Mouse (Mus musculus): ENCODE measurements around the gene Tex264. TPM values are rescaled to one million over a fixed set of nuclear protein-coding genes. Genes with fewer than 3 reads are reported as not detected.

Tex264 gene
- polyA plus RNA-seq (2012; fragmentation: generic; extraction: Trizol), result 79.0 TPM
- long read RNA-seq, experiment 1, transcript Tex264-202 (6 exons, 1,896 nt), result minor isoform, 17 of 117 reads
- long read RNA-seq, experiment 1, transcript Tex264-203 (6 exons, 1,364 nt), result minor isoform, 27 of 117 reads
- long read RNA-seq, experiment 1, transcript Tex264-201 (6 exons, 1,391 nt), result major isoform, 41 of 117 reads
- long read RNA-seq, experiment 1, partial matches to known transcripts, result 20 of 117 reads
- long read RNA-seq, experiment 1, other reads (novel, unspliced or antisense), result 12 of 117 reads
- long read RNA-seq, experiment 2, transcript Tex264-201 (6 exons, 1,391 nt), result minor isoform, 42 of 217 reads
- long read RNA-seq, experiment 2, transcript Tex264-203 (6 exons, 1,364 nt), result minor isoform, 71 of 217 reads
- long read RNA-seq, experiment 2, transcript Tex264-202 (6 exons, 1,896 nt), result major isoform, 72 of 217 reads
- long read RNA-seq, experiment 2, transcript Tex264-207 (5 exons, 822 nt), result minor isoform, 5 of 217 reads
- long read RNA-seq, experiment 2, partial matches to known transcripts, result 5 of 217 reads
- long read RNA-seq, experiment 2, other reads (novel, unspliced or antisense), result 22 of 217 reads

DNA sequence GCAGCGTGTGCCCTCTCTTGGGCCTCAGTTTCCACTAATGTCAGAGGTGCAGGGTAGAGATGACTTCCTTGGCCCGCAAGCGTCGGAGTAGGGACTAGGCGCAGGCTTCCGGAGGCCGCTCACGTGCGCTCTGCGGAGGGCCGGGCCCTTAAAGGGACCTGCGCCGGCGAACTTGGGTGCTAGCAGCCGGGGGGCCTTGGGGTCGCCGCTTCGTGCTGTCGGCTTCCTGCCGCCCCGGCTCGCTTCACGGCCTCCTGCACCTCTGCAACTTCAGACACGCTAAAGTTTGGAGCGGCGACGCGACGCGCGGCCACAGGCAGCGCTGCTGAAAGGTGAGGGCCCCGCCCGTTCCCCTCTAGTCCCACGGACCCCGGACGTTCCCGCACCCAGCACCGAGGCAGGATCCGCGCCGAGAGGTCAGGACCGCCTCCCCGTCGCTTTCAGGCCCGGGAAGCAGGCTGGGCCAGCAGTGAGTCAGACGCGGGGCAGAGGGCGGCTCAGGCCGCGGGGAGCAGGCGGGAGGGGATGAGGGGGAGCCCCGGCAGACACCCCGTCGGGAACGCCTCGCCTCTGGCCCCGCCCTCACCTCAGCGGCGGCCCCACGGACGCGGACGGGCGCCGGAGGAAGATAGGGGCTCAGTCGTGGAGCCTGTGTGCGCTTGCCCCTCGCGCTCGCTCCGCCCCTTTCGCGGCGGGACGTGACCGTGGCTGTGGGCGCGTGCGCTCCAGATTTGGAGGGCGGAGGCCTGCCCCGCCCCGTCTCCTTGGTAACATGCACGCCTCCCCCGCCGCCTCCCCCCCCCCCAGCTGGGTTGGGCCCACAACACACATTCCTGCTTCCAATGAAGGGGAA is at the start of gene Tex264:
Tex264 (minus strand) TSS at position 679 of the 853 bp plus-strand sequence.
- H3K36me3 ChIP-seq (ENCODE audit: control insufficient read depth, insufficient read depth), result peaks cover 9% of the 10 kb centered on the region
- peak within 1 kb of the TSS; percentile 51 for H3K4me3 ChIP-seq (ENCODE audit: insufficient read depth, poor library complexity, severe bottlenecking)
- no peaks in the 10 kb centered on the region for H3K27me3 ChIP-seq (ENCODE audit: control insufficient read depth, insufficient read depth, insufficient read length)
- no peak for TF ChIP-seq CTCF (IDR thresholded peaks at IDR 0.05; ENCODE audit: control insufficient read depth, insufficient read depth, insufficient read length)
- no peak for TF ChIP-seq MYOG (IDR thresholded peaks at IDR 0.05; ENCODE audit: control insufficient read depth, extremely low read depth, insufficient read length)
- no peak for TF ChIP-seq MYOD1 (IDR thresholded peaks at IDR 0.05; ENCODE audit: control insufficient read depth, insufficient read length, low read depth)
- no peak for TF ChIP-seq FOSL1 (IDR thresholded peaks at IDR 0.05; ENCODE audit: insufficient read depth, low read length, poor library complexity, severe bottlenecking)
- no peak for TF ChIP-seq MAX (IDR thresholded peaks at IDR 0.05)
- no peak for TF ChIP-seq CEBPB (IDR thresholded peaks at IDR 0.05; ENCODE audit: low read depth)
- TF ChIP-seq USF1 (IDR thresholded peaks at IDR 0.05; ENCODE audit: low read depth), result peak; percentile 17
- H3K79me3 ChIP-seq (ENCODE audit: low read depth), result peaks cover 4% of the 10 kb centered on the region
- peak within 1 kb of the TSS; percentile 86 for H3ac ChIP-seq (ENCODE audit: control insufficient read depth, insufficient read length, low read depth)
- H3K79me2 ChIP-seq (ENCODE audit: control insufficient read depth, insufficient read depth), result peaks cover 9% of the 10 kb centered on the region

GRCm38 (mm10) chr9:106733690-106734089 is 48.0 kb upstream of the Tex264 start:
- TF ChIP-seq MYOG (IDR thresholded peaks at IDR 0.05; ENCODE audit: control insufficient read depth, extremely low read depth, insufficient read length), result no peak
- no peak for TF ChIP-seq MYOD1 (IDR thresholded peaks at IDR 0.05; ENCODE audit: control insufficient read depth, insufficient read length, low read depth)
- no peak for TF ChIP-seq USF1 (IDR thresholded peaks at IDR 0.05; ENCODE audit: low read depth)
- TF ChIP-seq CEBPB (IDR thresholded peaks at IDR 0.05; ENCODE audit: low read depth), result no peak
- TF ChIP-seq CTCF (IDR thresholded peaks at IDR 0.05; ENCODE audit: control insufficient read depth, insufficient read depth, insufficient read length), result no peak
- no peak for TF ChIP-seq MAX (IDR thresholded peaks at IDR 0.05)
- no peak for TF ChIP-seq FOSL1 (IDR thresholded peaks at IDR 0.05; ENCODE audit: insufficient read depth, low read length, poor library complexity, severe bottlenecking)
- H3K27me3 ChIP-seq (ENCODE audit: control insufficient read depth, insufficient read depth, insufficient read length), result no peaks in the 10 kb centered on the region
- no peaks in the 10 kb centered on the region for H3K36me3 ChIP-seq (ENCODE audit: control insufficient read depth, insufficient read depth)
- H3ac ChIP-seq (ENCODE audit: control insufficient read depth, insufficient read length, low read depth), result no peak overlapping the region
- H3K79me2 ChIP-seq (ENCODE audit: control insufficient read depth, insufficient read depth), result peaks cover 24% of the 10 kb centered on the region
- H3K4me3 ChIP-seq (ENCODE audit: insufficient read depth, poor library complexity, severe bottlenecking), result no peak overlapping the region
- H3K79me3 ChIP-seq (ENCODE audit: low read depth), result peaks cover 4% of the 10 kb centered on the region

DNA sequence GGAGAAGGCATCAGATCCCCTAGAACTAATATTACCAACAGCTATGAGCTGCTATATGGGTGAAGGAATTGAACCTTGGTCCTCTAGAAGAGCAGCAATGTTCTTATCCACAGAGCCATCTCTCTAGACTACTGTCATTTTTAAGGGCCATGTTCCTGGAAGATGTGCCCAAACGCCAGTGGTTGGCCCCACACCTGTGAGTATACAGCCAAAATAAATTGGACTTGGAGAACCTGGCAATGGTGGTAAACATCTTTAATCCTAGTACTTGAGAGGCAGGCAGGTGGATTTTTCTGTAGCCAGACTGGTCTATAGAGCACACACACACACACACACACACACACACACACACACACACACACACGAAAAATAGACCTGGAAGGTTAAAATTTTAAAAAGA is 43.7 kb upstream of the Tex264 start:
- H3K36me3 ChIP-seq (ENCODE audit: control insufficient read depth, insufficient read depth), result no peaks in the 10 kb centered on the region
- TF ChIP-seq MYOD1 (IDR thresholded peaks at IDR 0.05; ENCODE audit: control insufficient read depth, insufficient read length, low read depth) (no peak), CEBPB (IDR thresholded peaks at IDR 0.05; ENCODE audit: low read depth) (no peak), CTCF (IDR thresholded peaks at IDR 0.05; ENCODE audit: control insufficient read depth, insufficient read depth, insufficient read length) (no peak), USF1 (IDR thresholded peaks at IDR 0.05; ENCODE audit: low read depth) (no peak), FOSL1 (IDR thresholded peaks at IDR 0.05; ENCODE audit: insufficient read depth, low read length, poor library complexity, severe bottlenecking) (no peak), MYOG (IDR thresholded peaks at IDR 0.05; ENCODE audit: control insufficient read depth, extremely low read depth, insufficient read length) (no peak)
- H3K79me3 ChIP-seq (ENCODE audit: low read depth), result peaks cover 3% of the 10 kb centered on the region
- no peaks in the 10 kb centered on the region for H3K27me3 ChIP-seq (ENCODE audit: control insufficient read depth, insufficient read depth, insufficient read length)
- H3K79me2 ChIP-seq (ENCODE audit: control insufficient read depth, insufficient read depth), result peaks cover 24% of the 10 kb centered on the region
- no peak overlapping the region for H3K4me3 ChIP-seq (ENCODE audit: insufficient read depth, poor library complexity, severe bottlenecking)
- no peak overlapping the region for H3ac ChIP-seq (ENCODE audit: control insufficient read depth, insufficient read length, low read depth)

DNA sequence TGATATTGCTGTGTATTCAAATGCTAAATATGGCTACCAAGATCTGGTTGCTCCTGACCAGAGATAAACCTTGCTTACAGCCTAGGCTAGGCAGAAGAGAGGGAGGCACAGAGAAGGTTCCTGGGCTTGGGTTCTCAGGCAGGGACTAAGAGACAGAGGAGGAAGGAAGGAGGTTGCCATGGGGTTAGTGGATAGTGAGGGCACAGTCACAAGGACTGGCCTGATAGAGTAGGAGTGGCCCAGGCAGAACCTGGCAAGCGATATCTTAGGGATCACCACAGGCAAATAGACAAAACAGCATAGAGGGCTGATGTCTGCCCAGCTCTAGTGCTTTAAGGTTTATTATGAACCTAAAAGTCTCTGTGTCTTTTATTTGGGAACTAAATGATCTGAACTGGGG is 41.2 kb upstream of the Tex264 start:
- Histone ChIP-seq H3K27me3 (ENCODE audit: control insufficient read depth, insufficient read depth, insufficient read length) (no peaks in the 10 kb centered on the region), H3K36me3 (ENCODE audit: control insufficient read depth, insufficient read depth) (no peaks in the 10 kb centered on the region), H3K4me3 (ENCODE audit: insufficient read depth, poor library complexity, severe bottlenecking) (no peak overlapping the region), H3ac (ENCODE audit: control insufficient read depth, insufficient read length, low read depth) (no peak overlapping the region), H3K79me2 (ENCODE audit: control insufficient read depth, insufficient read depth) (peaks cover 12% of the 10 kb centered on the region), H3K79me3 (ENCODE audit: low read depth) (peaks cover 1% of the 10 kb centered on the region)
- TF ChIP-seq CEBPB (IDR thresholded peaks at IDR 0.05; ENCODE audit: low read depth) (no peak), MYOD1 (IDR thresholded peaks at IDR 0.05; ENCODE audit: control insufficient read depth, insufficient read length, low read depth) (no peak), CTCF (IDR thresholded peaks at IDR 0.05; ENCODE audit: control insufficient read depth, insufficient read depth, insufficient read length) (no peak), MAX (IDR thresholded peaks at IDR 0.05) (no peak), MYOG (IDR thresholded peaks at IDR 0.05; ENCODE audit: control insufficient read depth, extremely low read depth, insufficient read length) (no peak), FOSL1 (IDR thresholded peaks at IDR 0.05; ENCODE audit: insufficient read depth, low read length, poor library complexity, severe bottlenecking) (no peak), USF1 (IDR thresholded peaks at IDR 0.05; ENCODE audit: low read depth) (no peak)

- Histone ChIP-seq H3K4me3 (ENCODE audit: insufficient read depth, poor library complexity, severe bottlenecking) (no peak overlapping the region), H3K79me2 (ENCODE audit: control insufficient read depth, insufficient read depth) (peaks cover 3% of the 10 kb centered on the region), H3K27me3 (ENCODE audit: control insufficient read depth, insufficient read depth, insufficient read length) (no peaks in the 10 kb centered on the region), H3K36me3 (ENCODE audit: control insufficient read depth, insufficient read depth) (no peaks in the 10 kb centered on the region), H3K79me3 (ENCODE audit: low read depth) (no peaks in the 10 kb centered on the region), H3ac (ENCODE audit: control insufficient read depth, insufficient read length, low read depth) (no peak overlapping the region)
- TF ChIP-seq MAX (IDR thresholded peaks at IDR 0.05), result no peak
- TF ChIP-seq MYOG (IDR thresholded peaks at IDR 0.05; ENCODE audit: control insufficient read depth, extremely low read depth, insufficient read length), result no peak
- TF ChIP-seq CTCF (IDR thresholded peaks at IDR 0.05; ENCODE audit: control insufficient read depth, insufficient read depth, insufficient read length), result no peak
- no peak for TF ChIP-seq MYOD1 (IDR thresholded peaks at IDR 0.05; ENCODE audit: control insufficient read depth, insufficient read length, low read depth)
- TF ChIP-seq CEBPB (IDR thresholded peaks at IDR 0.05; ENCODE audit: low read depth), result no peak
- TF ChIP-seq USF1 (IDR thresholded peaks at IDR 0.05; ENCODE audit: low read depth), result no peak
- TF ChIP-seq FOSL1 (IDR thresholded peaks at IDR 0.05; ENCODE audit: insufficient read depth, low read length, poor library complexity, severe bottlenecking), result no peak
These were observed 39.7 kb upstream of the Tex264 start for GRCm38 (mm10) chr9:106725435-106725834.

Data from C2C12 (cell line).